Mouse (Mus musculus): ENCODE data around the gene Gm20425. TPM values are rescaled to one million over a fixed set of nuclear protein-coding genes. Genes with fewer than 3 reads are reported as not detected.

Gm20425 gene
- polyA plus RNA-seq, 1 experiment from 2014 or later = 0.35 TPM

GRCm38 (mm10) chr9:103213631-103214030 lies 16.5 kb downstream of the Gm20425 start:
- H3K4me3 ChIP-seq (replicated peaks) = no peak overlapping the region
- ATAC-seq (ENCODE audit: low FRiP score) = no peak
- WGBS = 59% methylated on average over 2 of the region's 2 CpGs
- no peaks in the 10 kb centered on the region for H3K27me3 ChIP-seq (replicated peaks)
- no peak overlapping the region for H3K4me2 ChIP-seq
- H3K27ac ChIP-seq (replicated peaks) = no peak overlapping the region
- H3K36me3 ChIP-seq = no peaks in the 10 kb centered on the region; the same call in 1 of the 2 replicates
- no peaks in the 10 kb centered on the region for H3K9me3 ChIP-seq (replicated peaks)
- H3K9ac ChIP-seq (replicated peaks) = no peak overlapping the region
- 0 out of 2 replicates have a peak, but pooled peaks cover 2% of the 10 kb centered on the region for H3K4me1 ChIP-seq

DNA sequence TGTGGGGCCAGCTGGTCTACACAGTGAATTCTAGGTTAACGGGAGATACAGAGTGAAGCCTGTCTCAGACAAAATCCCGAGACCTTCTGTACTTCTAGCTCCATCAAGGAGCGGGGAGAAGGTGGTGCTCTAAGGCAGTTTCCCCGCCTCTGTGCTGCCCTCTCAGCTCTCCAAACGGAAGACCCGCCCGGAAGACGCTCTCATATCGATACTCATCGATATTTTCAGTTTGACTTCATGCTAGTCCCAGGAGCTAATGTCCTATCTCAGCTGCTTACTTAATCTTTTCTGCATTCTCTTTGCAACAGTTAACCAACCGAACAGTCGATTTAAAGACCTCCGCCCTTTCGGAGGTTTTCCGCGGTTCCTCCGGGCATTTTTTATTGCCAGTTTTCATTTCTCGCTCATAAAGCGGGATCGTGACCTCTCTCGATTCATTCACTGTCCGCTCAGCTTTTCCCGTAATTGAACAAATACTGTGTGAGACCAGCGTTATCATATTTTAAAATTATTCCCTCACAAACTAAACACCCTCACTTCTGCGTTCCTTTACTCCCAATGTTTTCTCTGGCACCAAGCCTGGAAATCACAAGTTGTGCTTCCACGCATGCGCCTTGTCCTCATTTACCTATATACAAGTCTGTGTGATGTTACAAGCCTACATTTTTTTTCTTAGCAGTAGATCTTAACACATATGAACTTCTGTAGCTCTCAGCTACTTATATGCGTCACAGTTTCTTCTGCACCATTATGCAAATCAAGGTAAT lies 17.3 kb downstream of the Gm20425 start:
- peak overlapping the region; percentile 27 for H3K4me3 ChIP-seq (replicated peaks)
- no peaks in the 10 kb centered on the region; the same call in 1 of the 2 replicates for H3K36me3 ChIP-seq
- 0 out of 2 replicates have a peak, but pooled peaks cover 6% of the 10 kb centered on the region for H3K4me1 ChIP-seq
- WGBS = 71% methylated on average over 28 of the region's 28 CpGs
- H3K27ac ChIP-seq (replicated peaks) = no peak overlapping the region
- no peak for ATAC-seq (ENCODE audit: low FRiP score)
- no peak overlapping the region for H3K9ac ChIP-seq (replicated peaks)
- no peaks in the 10 kb centered on the region for H3K9me3 ChIP-seq (replicated peaks)
- H3K4me2 ChIP-seq = peak overlapping the region; percentile 41
- no peaks in the 10 kb centered on the region for H3K27me3 ChIP-seq (replicated peaks)

GRCm38 (mm10) chr9:103208802-103209423 lies 21.2 kb downstream of the Gm20425 start:
- no peak; the same call in 1 of the 2 replicates for ATAC-seq (ENCODE audit: low FRiP score)
- no peaks in the 10 kb centered on the region for H3K27me3 ChIP-seq (replicated peaks)
- 0 out of 2 replicates have a peak, but pooled peaks cover 6% of the 10 kb centered on the region for H3K4me1 ChIP-seq
- no peaks in the 10 kb centered on the region for H3K9me3 ChIP-seq (replicated peaks)
- H3K4me2 ChIP-seq = no peak overlapping the region
- H3K27ac ChIP-seq (replicated peaks) = no peak overlapping the region
- WGBS = 23% methylated on average over 6 of the region's 6 CpGs
- H3K36me3 ChIP-seq = no peaks in the 10 kb centered on the region
- H3K9ac ChIP-seq (replicated peaks) = no peak overlapping the region
- no peak overlapping the region for H3K4me3 ChIP-seq (replicated peaks)

DNA sequence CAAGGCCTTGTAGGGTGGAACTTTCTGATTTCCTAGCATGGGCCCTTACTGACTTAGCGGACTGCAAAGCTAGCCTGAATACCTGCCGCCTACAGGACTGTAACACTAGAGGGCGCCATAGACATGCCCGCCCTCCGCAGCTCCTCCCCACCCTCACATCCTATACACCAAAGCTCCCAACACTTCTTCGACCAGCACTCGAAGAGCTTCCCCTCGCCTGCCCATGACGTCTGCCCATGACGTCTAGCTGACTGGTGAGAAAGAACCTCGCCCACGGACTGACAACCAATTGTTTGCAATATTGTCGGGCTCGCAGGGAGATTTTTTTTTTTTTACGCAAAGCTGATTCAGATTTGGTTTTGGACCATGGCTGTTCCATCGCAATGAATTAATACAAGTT lies 22.3 kb downstream of the Gm20425 start:
- Histone ChIP-seq H3K36me3 (no peaks in the 10 kb centered on the region), H3K4me2 (peak overlapping the region; percentile 57), H3K27me3 (replicated peaks) (no peaks in the 10 kb centered on the region), H3K27ac (replicated peaks) (no peak overlapping the region), H3K4me3 (replicated peaks) (peak overlapping the region; percentile 21; the same call in 1 of the 2 replicates), H3K4me1 (0 out of 2 replicates have a peak, but pooled peaks cover 6% of the 10 kb centered on the region), H3K9me3 (replicated peaks) (no peaks in the 10 kb centered on the region), H3K9ac (replicated peaks) (no peak overlapping the region)
- peak; percentile 83 for ATAC-seq (ENCODE audit: low FRiP score)
- WGBS = 10% methylated on average over 16 of the region's 16 CpGs

- no peak overlapping the region for H3K27ac ChIP-seq (replicated peaks)
Measured at GRCm38 (mm10) chr9:103205786-103206185, 24.3 kb downstream of the Gm20425 start.

GRCm38 (mm10) chr9:103201561-103202260 lies 28.4 kb downstream of the Gm20425 start, which contains the start of gene Srprb:
TSS of gene Srprb (minus strand) at chr9:103202137.
- ATAC-seq (ENCODE audit: low FRiP score) = peak; percentile 98
- under 1% methylated on average over 45 of the region's 45 CpGs for WGBS

More at GRCm38 (mm10) chr9:103205786-103206185, 24.3 kb downstream of the Gm20425 start:
- Histone ChIP-seq H3K36me3 (no peaks in the 10 kb centered on the region), H3K9me3 (replicated peaks) (no peaks in the 10 kb centered on the region), H3K9ac (replicated peaks) (no peak overlapping the region), H3K4me2 (no peak overlapping the region), H3K4me3 (replicated peaks) (no peak overlapping the region), H3K27me3 (replicated peaks) (no peaks in the 10 kb centered on the region), H3K4me1 (peaks cover 11% of the 10 kb centered on the region)
- no peak for ATAC-seq (ENCODE audit: low FRiP score)
- WGBS = 90% methylated on average over 5 of the region's 5 CpGs

DNA sequence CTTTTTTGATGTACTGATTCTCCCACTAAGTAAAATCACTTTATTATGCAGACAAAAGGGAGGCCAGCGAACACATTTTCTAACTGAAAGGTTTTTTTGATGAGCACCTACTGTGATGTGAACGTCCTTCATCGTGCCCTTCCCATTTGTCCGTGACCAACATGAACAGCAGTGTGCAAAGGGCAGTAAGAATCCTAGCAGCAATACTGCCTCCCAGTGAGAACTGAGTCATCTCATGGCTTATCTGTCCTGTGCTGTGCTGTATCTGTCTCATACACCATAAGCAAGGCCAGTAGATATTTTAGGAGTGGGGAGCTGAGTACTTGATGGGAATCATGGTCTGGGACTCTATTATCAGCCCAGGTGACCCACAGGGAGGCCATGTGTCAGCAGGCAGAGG lies 41.7 kb downstream of the Gm20425 start:
- WGBS = 84% methylated on average over 4 of the region's 4 CpGs
- Histone ChIP-seq H3K4me2 (no peak overlapping the region), H3K4me3 (replicated peaks) (no peak overlapping the region), H3K36me3 (peaks cover 36% of the 10 kb centered on the region), H3K27me3 (replicated peaks) (no peaks in the 10 kb centered on the region), H3K9ac (replicated peaks) (no peak overlapping the region), H3K27ac (replicated peaks) (no peak overlapping the region), H3K4me1 (0 out of 2 replicates have a peak, but pooled peaks cover 3% of the 10 kb centered on the region), H3K9me3 (replicated peaks) (no peaks in the 10 kb centered on the region)
- ATAC-seq (ENCODE audit: low FRiP score) = no peak

More at GRCm38 (mm10) chr9:103201561-103202260, 28.4 kb downstream of the Gm20425 start, which contains the start of gene Srprb:
- Histone ChIP-seq H3K9ac (replicated peaks) (peak within 1 kb of the TSS; percentile 63), H3K27me3 (replicated peaks) (no peaks in the 10 kb centered on the region), H3K36me3 (peaks cover 16% of the 10 kb centered on the region), H3K4me2 (peak within 1 kb of the TSS; percentile 66), H3K9me3 (replicated peaks) (no peaks in the 10 kb centered on the region), H3K27ac (replicated peaks) (peak within 1 kb of the TSS; percentile 82), H3K4me3 (replicated peaks) (peak within 1 kb of the TSS; percentile 69), H3K4me1 (peaks cover 9% of the 10 kb centered on the region)

DNA sequence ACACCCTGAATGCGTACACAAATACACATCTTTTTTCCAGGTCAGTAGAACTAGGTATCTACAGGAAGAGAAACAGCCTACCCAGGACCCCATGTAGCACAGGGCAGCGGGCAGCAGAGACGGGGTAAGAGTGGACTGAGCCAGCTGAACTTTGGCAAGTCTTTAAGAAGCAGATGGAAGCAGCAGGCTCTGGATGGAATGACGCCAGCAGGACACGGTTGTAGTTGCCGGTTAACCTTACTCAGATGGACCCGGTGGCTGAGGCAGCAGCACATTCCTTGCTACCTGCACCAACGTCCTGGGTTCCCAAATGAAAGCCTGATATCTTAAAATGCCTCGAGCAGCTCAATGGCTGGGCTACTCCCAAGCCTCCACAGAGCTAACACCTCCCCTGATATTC lies 43.4 kb downstream of the Gm20425 start:
- H3K4me2 ChIP-seq = no peak overlapping the region
- 70% methylated on average over 9 of the region's 9 CpGs for WGBS
- peaks cover 37% of the 10 kb centered on the region for H3K36me3 ChIP-seq
- no peaks in the 10 kb centered on the region for H3K27me3 ChIP-seq (replicated peaks)
- H3K4me1 ChIP-seq = no peaks in the 10 kb centered on the region
- H3K27ac ChIP-seq (replicated peaks) = no peak overlapping the region
- no peak for ATAC-seq (ENCODE audit: low FRiP score)
- no peak overlapping the region for H3K9ac ChIP-seq (replicated peaks)
- H3K9me3 ChIP-seq (replicated peaks) = no peaks in the 10 kb centered on the region
- H3K4me3 ChIP-seq (replicated peaks) = no peak overlapping the region

- Histone ChIP-seq H3K27ac (replicated peaks) (no peak overlapping the region), H3K36me3 (peaks cover 37% of the 10 kb centered on the region), H3K4me1 (peaks cover 3% of the 10 kb centered on the region), H3K4me3 (replicated peaks) (no peak overlapping the region), H3K9ac (replicated peaks) (no peak overlapping the region), H3K9me3 (replicated peaks) (no peaks in the 10 kb centered on the region), H3K4me2 (no peak overlapping the region), H3K27me3 (replicated peaks) (no peaks in the 10 kb centered on the region)
- WGBS = 87% methylated on average over 8 of the region's 8 CpGs
- ATAC-seq (ENCODE audit: low FRiP score) = no peak
Measured at GRCm38 (mm10) chr9:103185946-103186345, 44.2 kb downstream of the Gm20425 start.

DNA sequence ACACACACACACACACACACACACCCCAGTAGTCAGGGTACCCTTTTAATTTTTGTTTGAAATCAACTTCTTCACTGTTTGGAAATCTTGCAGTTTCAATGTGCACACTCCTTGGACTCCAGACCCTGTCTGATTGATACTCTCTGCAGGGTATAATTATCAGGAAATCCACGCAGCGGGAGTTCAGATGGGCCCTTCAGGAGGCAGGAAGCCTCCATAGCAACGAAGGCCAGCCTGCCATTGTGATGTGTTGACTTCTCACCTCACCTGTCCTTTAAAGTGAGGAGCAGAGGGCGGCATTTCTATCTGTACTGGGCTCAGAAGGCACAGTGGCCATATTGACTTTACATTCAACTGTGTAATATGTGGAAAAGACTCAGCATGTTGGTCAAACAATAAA lies 45.3 kb downstream of the Gm20425 start:
- peaks cover 13% of the 10 kb centered on the region for H3K4me1 ChIP-seq
- 68% methylated on average over 4 of the region's 4 CpGs for WGBS
- no peaks in the 10 kb centered on the region for H3K9me3 ChIP-seq (replicated peaks)
- no peak for ATAC-seq (ENCODE audit: low FRiP score)
- peaks cover 26% of the 10 kb centered on the region for H3K36me3 ChIP-seq
- H3K27ac ChIP-seq (replicated peaks) = no peak overlapping the region
- H3K27me3 ChIP-seq (replicated peaks) = no peaks in the 10 kb centered on the region
- no peak overlapping the region for H3K4me3 ChIP-seq (replicated peaks)
- no peak overlapping the region for H3K9ac ChIP-seq (replicated peaks)
- H3K4me2 ChIP-seq = no peak overlapping the region

DNA sequence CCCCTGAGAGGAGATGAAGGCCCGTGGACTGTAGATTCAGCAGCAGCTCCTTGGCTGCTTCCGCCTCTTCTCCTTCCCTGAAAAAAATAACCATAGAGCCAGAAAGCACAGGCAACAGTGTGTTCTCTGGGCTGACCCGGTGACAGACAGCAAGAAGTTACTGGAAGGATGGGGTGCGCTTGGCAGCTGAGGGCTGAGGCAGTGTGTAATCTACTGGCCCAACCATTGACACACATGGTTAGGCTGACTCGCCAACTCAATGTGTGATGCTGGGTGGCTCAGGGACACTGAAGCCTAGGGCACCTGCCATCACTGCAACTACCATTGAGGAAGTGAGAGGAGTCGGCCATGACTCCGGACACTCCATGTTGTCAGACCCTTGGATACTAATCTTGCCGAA lies 48.2 kb downstream of the Gm20425 start:
- WGBS = 83% methylated on average over 8 of the region's 8 CpGs
- no peak overlapping the region for H3K27ac ChIP-seq (replicated peaks)
- no peak for ATAC-seq (ENCODE audit: low FRiP score)

More for the DNA sequence above, 48.2 kb downstream of the Gm20425 start:
- no peak overlapping the region for H3K4me2 ChIP-seq
- no peak overlapping the region for H3K9ac ChIP-seq (replicated peaks)
- no peak overlapping the region for H3K4me3 ChIP-seq (replicated peaks)
- H3K36me3 ChIP-seq = peaks cover 30% of the 10 kb centered on the region
- no peaks in the 10 kb centered on the region for H3K27me3 ChIP-seq (replicated peaks)
- peaks cover 13% of the 10 kb centered on the region for H3K4me1 ChIP-seq
- no peaks in the 10 kb centered on the region for H3K9me3 ChIP-seq (replicated peaks)

All from neural tube, embryonic 15.5 days (tissue).